Mouse (Mus musculus) brown adipose tissue, adult 24 weeks (tissue): Measurements from ENCODE around the gene Vsig8. TPM values are rescaled to one million over a fixed set of nuclear protein-coding genes. Genes with fewer than 3 reads are reported as not detected.

Source experiments
- H3K27ac ChIP-seq: fragments of 200-500 bp; replicated peaks from 2 replicates; pipeline ENCODE4 v1.5.1; 2012; ENCODE audit warnings: low read depth, mild to moderate bottlenecking, low read length
- H3K4me1 ChIP-seq: fragments of 200-500 bp; 2 replicates; pipeline ENCODE4 v1.6.1; 2012; ENCODE audit warnings: low read length, mixed read lengths; ENCODE audit not compliant: control insufficient read depth, insufficient read depth, insufficient read length
- H3K4me3 ChIP-seq: fragments of 200-500 bp; 2 replicates; pipeline ENCODE4 v1.5.1; 2012; ENCODE audit warnings: low read depth, mild to moderate bottlenecking, low read length, moderate library complexity; ENCODE audit not compliant: insufficient read depth
- polyA plus RNA-seq: library from polyadenylated mRNA; stranded (reverse); fragments of >200 nt; gene quantifications from 2 replicates; pipeline ENCODE4 v1.2.4, GENCODE M21; 2012; ENCODE audit not compliant: missing spikeins, insufficient read depth, insufficient read length

Gene Vsig8
- polyA plus RNA-seq, 1 experiment: not detected

GRCm38 (mm10) chr1:172548501-172548900 lies 7.2 kb upstream of the Vsig8 start:
- no peak overlapping the region for H3K4me3 ChIP-seq
- peaks cover 16% of the 10 kb centered on the region for H3K4me1 ChIP-seq
- H3K27ac ChIP-seq: no peak overlapping the region

- H3K27ac ChIP-seq: no peak overlapping the region
- H3K4me3 ChIP-seq: 0 out of 2 replicates have a peak overlapping the region, but pooled peaks have one; percentile 50
- peaks cover 16% of the 10 kb centered on the region for H3K4me1 ChIP-seq
Measured at GRCm38 (mm10) chr1:172549314-172549713, 6.4 kb upstream of the Vsig8 start.

GRCm38 (mm10) chr1:172549717-172550116 lies 6.0 kb upstream of the Vsig8 start:
- Histone ChIP-seq H3K4me1 (peaks cover 16% of the 10 kb centered on the region), H3K27ac (no peak overlapping the region), H3K4me3 (peak overlapping the region; percentile 50)

GRCm38 (mm10) chr1:172550551-172550951 lies 5.2 kb upstream of the Vsig8 start:
- Histone ChIP-seq H3K27ac (peak overlapping the region; percentile 61), H3K4me3 (peak overlapping the region; percentile 50), H3K4me1 (peaks cover 16% of the 10 kb centered on the region)

GRCm38 (mm10) chr1:172551009-172551408 lies 4.7 kb upstream of the Vsig8 start:
- Histone ChIP-seq H3K27ac (peak overlapping the region; percentile 61), H3K4me3 (peak overlapping the region; percentile 50)

GRCm38 (mm10) chr1:172552623-172553022 lies 3.1 kb upstream of the Vsig8 start:
- Histone ChIP-seq H3K4me3 (no peak overlapping the region), H3K27ac (peak overlapping the region; percentile 61), H3K4me1 (peaks cover 16% of the 10 kb centered on the region)

More at GRCm38 (mm10) chr1:172551009-172551408, 4.7 kb upstream of the Vsig8 start:
- H3K4me1 ChIP-seq: peaks cover 16% of the 10 kb centered on the region

GRCm38 (mm10) chr1:172562641-172563464 lies 7.1 kb downstream of the Vsig8 start:
- no peak overlapping the region; the same call in 1 of the 2 replicates for H3K27ac ChIP-seq
- peak overlapping the region; percentile 73 for H3K4me3 ChIP-seq
- H3K4me1 ChIP-seq: peaks cover 7% of the 10 kb centered on the region

GRCm38 (mm10) chr1:172563465-172563828 lies 7.7 kb downstream of the Vsig8 start:
- Histone ChIP-seq H3K27ac (no peak overlapping the region), H3K4me1 (peaks cover 7% of the 10 kb centered on the region), H3K4me3 (peak overlapping the region; percentile 73)

GRCm38 (mm10) chr1:172566131-172566530 lies 10.4 kb downstream of the Vsig8 start:
- Histone ChIP-seq H3K4me3 (no peak overlapping the region), H3K4me1 (peaks cover 5% of the 10 kb centered on the region; the same call in 1 of the 2 replicates), H3K27ac (no peak overlapping the region)

- Histone ChIP-seq H3K27ac (no peak overlapping the region), H3K4me3 (no peak overlapping the region), H3K4me1 (no peaks in the 10 kb centered on the region)
Measured at GRCm38 (mm10) chr1:172567758-172568157, 12.0 kb downstream of the Vsig8 start.

- Histone ChIP-seq H3K27ac (no peak overlapping the region), H3K4me1 (no peaks in the 10 kb centered on the region), H3K4me3 (no peak overlapping the region)
Measured at GRCm38 (mm10) chr1:172580116-172580515, 24.4 kb downstream of the Vsig8 start.

- Histone ChIP-seq H3K4me3 (no peak overlapping the region), H3K27ac (no peak overlapping the region), H3K4me1 (no peaks in the 10 kb centered on the region)
Measured at GRCm38 (mm10) chr1:172582436-172582835, 26.7 kb downstream of the Vsig8 start.

GRCm38 (mm10) chr1:172584271-172584670 lies 28.5 kb downstream of the Vsig8 start:
- no peak overlapping the region for H3K4me3 ChIP-seq
- no peaks in the 10 kb centered on the region for H3K4me1 ChIP-seq
- no peak overlapping the region for H3K27ac ChIP-seq

GRCm38 (mm10) chr1:172585026-172585425 lies 29.3 kb downstream of the Vsig8 start:
- H3K4me1 ChIP-seq: no peaks in the 10 kb centered on the region
- H3K4me3 ChIP-seq: no peak overlapping the region
- no peak overlapping the region for H3K27ac ChIP-seq

GRCm38 (mm10) chr1:172585612-172586567 lies 30.2 kb downstream of the Vsig8 start:
- no peaks in the 10 kb centered on the region; the same call in 1 of the 2 replicates for H3K4me1 ChIP-seq
- H3K27ac ChIP-seq: no peak overlapping the region
- no peak overlapping the region for H3K4me3 ChIP-seq
